Mouse (Mus musculus) kidney, postnatal 0 days (tissue): ENCODE measurements at regions not wholly inside any gene's neighbourhood (a gene's known extent, or its start where the extent isn't known, plus 50 kb on each side); places are given as distances from the start of the nearest gene placed in this dataset.

ENCODE experiments used
- ATAC-seq: fragments of 200-750 bp; cut with Nextera tagmentation; replicated peaks from 2 replicates; pipeline ENCODE4 v1.8.0; 2017; ENCODE audit warnings: low read depth, moderate number of reproducible peaks, moderate TSS enrichment, moderate library complexity; ENCODE audit not compliant: low FRiP score
- DNase-seq: peaks from one replicate; pipeline ENCODE4 v3.0.0-alpha.2; 2016; ENCODE audit warnings: low spot score
- H3K27ac ChIP-seq: fragments of 300-500 bp; sonication (generic); 2 replicates; pipeline ENCODE4 v1.5.1; 2014; ENCODE audit warnings: mild to moderate bottlenecking
- H3K27me3 ChIP-seq: fragments of 300-500 bp; sonication (generic); 2 replicates; pipeline ENCODE4 v1.6.1; 2014; ENCODE audit warnings: low read length, mixed read lengths; ENCODE audit not compliant: insufficient read depth
- H3K36me3 ChIP-seq: fragments of 300-500 bp; sonication (generic); 2 replicates; pipeline ENCODE4 v1.6.1; 2014; ENCODE audit warnings: low read length, mixed read lengths; ENCODE audit not compliant: insufficient read depth
- H3K4me1 ChIP-seq: fragments of 300-500 bp; sonication (generic); replicated peaks from 2 replicates; pipeline ENCODE4 v1.6.1; 2014; ENCODE audit warnings: antibody characterized with exemption, low read length, mixed read lengths; ENCODE audit not compliant: insufficient read depth
- H3K4me2 ChIP-seq: fragments of 300-500 bp; sonication (generic); 2 replicates; pipeline ENCODE4 v1.6.1; 2014; ENCODE audit warnings: mild to moderate bottlenecking, low read length, moderate library complexity, mixed read lengths
- H3K4me3 ChIP-seq: fragments of 300-500 bp; sonication (generic); replicated peaks from 2 replicates; pipeline ENCODE4 v1.5.1; 2014; ENCODE audit warnings: low read depth, low read length
- H3K9ac ChIP-seq: fragments of 300-500 bp; sonication (generic); 2 replicates; pipeline ENCODE4 v1.6.1; 2014; ENCODE audit warnings: low read depth, low read length
- H3K9me3 ChIP-seq: fragments of 300-500 bp; sonication (generic); replicated peaks from 2 replicates; pipeline ENCODE4 v1.6.1; 2016; ENCODE audit warnings: low read length, inconsistent platforms, mixed read lengths
- CTCF ChIP-seq: IDR thresholded peaks from 2 replicates; pipeline ENCODE4 v1.5.1; 2016; ENCODE audit warnings: antibody characterized with exemption, low read depth, mild to moderate bottlenecking, moderate library complexity
- WGBS: fragments of 180-500 bp; shearing (Covaris S2); extraction: QIAGEN DNeasy Blood & Tissue Kit; methylation state at CpG from one replicate; pipeline ENCODE4 v1.1.7; 2014; 5-methylcytosine and 5-hydroxymethylcytosine counted together

- no peaks in the 10 kb centered on the region; the same call in 1 of the 2 replicates for H3K27me3 ChIP-seq
- no peak overlapping the region for H3K27ac ChIP-seq
- no peak overlapping the region for H3K4me3 ChIP-seq
- no peak for DNase-seq
- ATAC-seq: no peak
- 64% methylated on average over 5 of the region's 5 CpGs for WGBS
- no peaks in the 10 kb centered on the region for H3K4me1 ChIP-seq
- H3K9ac ChIP-seq: no peak overlapping the region
- H3K9me3 ChIP-seq: no peaks in the 10 kb centered on the region
- no peak for TF ChIP-seq CTCF
- H3K4me2 ChIP-seq: no peak overlapping the region
- H3K36me3 ChIP-seq: no peaks in the 10 kb centered on the region
These were observed 450.8 kb downstream of the 9430069I07Rik start for GRCm38 (mm10) chr15:33906727-33907479.

GRCm38 (mm10) chr15:33896076-33896475 lies 461.6 kb downstream of the 9430069I07Rik start:
- DNase-seq: no peak
- no peak overlapping the region for H3K27ac ChIP-seq
- 85% methylated on average over 2 of the region's 2 CpGs for WGBS
- no peaks in the 10 kb centered on the region for H3K27me3 ChIP-seq
- no peak for TF ChIP-seq CTCF
- no peak for ATAC-seq
- H3K9ac ChIP-seq: no peak overlapping the region
- H3K4me3 ChIP-seq: no peak overlapping the region
- H3K4me2 ChIP-seq: no peak overlapping the region
- no peaks in the 10 kb centered on the region for H3K9me3 ChIP-seq
- H3K36me3 ChIP-seq: no peaks in the 10 kb centered on the region
- H3K4me1 ChIP-seq: no peaks in the 10 kb centered on the region

GRCm38 (mm10) chr15:33890606-33891005 lies 467.1 kb downstream of the 9430069I07Rik start:
- Histone ChIP-seq H3K4me2 (no peak overlapping the region), H3K4me1 (no peaks in the 10 kb centered on the region), H3K4me3 (no peak overlapping the region), H3K9me3 (no peaks in the 10 kb centered on the region), H3K27ac (no peak overlapping the region), H3K36me3 (no peaks in the 10 kb centered on the region), H3K9ac (no peak overlapping the region), H3K27me3 (no peaks in the 10 kb centered on the region)
- WGBS: 70% methylated on average over 4 of the region's 4 CpGs
- no peak for TF ChIP-seq CTCF
- no peak for ATAC-seq
- no peak for DNase-seq

- WGBS: 64% methylated on average over 1 of the region's 1 CpGs
- Histone ChIP-seq H3K9me3 (no peaks in the 10 kb centered on the region), H3K27ac (no peak overlapping the region), H3K36me3 (no peaks in the 10 kb centered on the region), H3K4me1 (no peaks in the 10 kb centered on the region), H3K4me2 (no peak overlapping the region), H3K9ac (no peak overlapping the region), H3K27me3 (no peaks in the 10 kb centered on the region), H3K4me3 (no peak overlapping the region)
- no peak for TF ChIP-seq CTCF
- no peak for ATAC-seq
- no peak for DNase-seq
These were observed 468.8 kb downstream of the 9430069I07Rik start for GRCm38 (mm10) chr15:33888865-33889368.

GRCm38 (mm10) chr15:33862224-33862752 lies 495.4 kb downstream of the 9430069I07Rik start:
- Histone ChIP-seq H3K27me3 (no peaks in the 10 kb centered on the region), H3K9ac (no peak overlapping the region), H3K4me2 (no peak overlapping the region), H3K36me3 (no peaks in the 10 kb centered on the region), H3K4me1 (no peaks in the 10 kb centered on the region), H3K27ac (no peak overlapping the region), H3K9me3 (no peaks in the 10 kb centered on the region), H3K4me3 (no peak overlapping the region)
- no peak for TF ChIP-seq CTCF
- DNase-seq (peak; percentile 51), ATAC-seq (no peak)
- WGBS: 57% methylated on average over 3 of the region's 3 CpGs

GRCm38 (mm10) chr15:33825435-33826088 lies 532.1 kb downstream of the 9430069I07Rik start:
- TF ChIP-seq CTCF: no peak
- 82% methylated on average over 1 of the region's 1 CpGs for WGBS

More at GRCm38 (mm10) chr15:33825435-33826088, 532.1 kb downstream of the 9430069I07Rik start:
- ATAC-seq: no peak; the same call in 1 of the 2 replicates
- Histone ChIP-seq H3K27ac (no peak overlapping the region), H3K4me3 (no peak overlapping the region), H3K27me3 (no peaks in the 10 kb centered on the region), H3K36me3 (no peaks in the 10 kb centered on the region), H3K4me2 (no peak overlapping the region), H3K9ac (no peak overlapping the region), H3K9me3 (no peaks in the 10 kb centered on the region), H3K4me1 (no peaks in the 10 kb centered on the region)
- peak; percentile 15 for DNase-seq
